Mouse (Mus musculus) heart, adult 2 months (tissue): ENCODE measurements at regions not wholly inside any gene's neighbourhood (a gene's known extent, or its start where the extent isn't known, plus 50 kb on each side); places are given as distances from the start of the nearest gene placed in this dataset.

ENCODE experiments used
- CTCF ChIP-seq: fragments of 200-600 bp; IDR thresholded peaks from 2 replicates; pipeline ENCODE4 v1.8.1; 2022; ENCODE audit warnings: antibody characterized with exemption, mild to moderate bottlenecking, moderate library complexity
- POLR2A ChIP-seq: fragments of 200-500 bp; IDR thresholded peaks from 2 replicates; pipeline ENCODE4 v1.6.1; 2011; ENCODE audit warnings: mild to moderate bottlenecking, low read depth, low read length, control low read depth; ENCODE audit not compliant: insufficient read depth

- no peak for TF ChIP-seq POLR2A
- no peak for TF ChIP-seq CTCF
Observed at GRCm38 (mm10) chr16:46299079-46299721, 144.3 kb upstream of the Gm4737 start.
